Mouse (Mus musculus) megakaryocyte, embryonic 14.5 days (primary cell): ENCODE measurements at regions not wholly inside any gene's neighbourhood (a gene's known extent, or its start where the extent isn't known, plus 50 kb on each side); places are given as distances from the start of the nearest gene placed in this dataset.

Experiments used
- FLI1 ChIP-seq: IDR thresholded peaks from 2 replicates; pipeline ENCODE4 v1.6.1; 2012; ENCODE audit warnings: low read length, inconsistent platforms, mixed read lengths
- GATA1 ChIP-seq: IDR thresholded peaks from 3 replicates; pipeline ENCODE4 v1.6.1; 2012; ENCODE audit warnings: mixed read lengths, low read length, inconsistent platforms, borderline replicate concordance

DNA sequence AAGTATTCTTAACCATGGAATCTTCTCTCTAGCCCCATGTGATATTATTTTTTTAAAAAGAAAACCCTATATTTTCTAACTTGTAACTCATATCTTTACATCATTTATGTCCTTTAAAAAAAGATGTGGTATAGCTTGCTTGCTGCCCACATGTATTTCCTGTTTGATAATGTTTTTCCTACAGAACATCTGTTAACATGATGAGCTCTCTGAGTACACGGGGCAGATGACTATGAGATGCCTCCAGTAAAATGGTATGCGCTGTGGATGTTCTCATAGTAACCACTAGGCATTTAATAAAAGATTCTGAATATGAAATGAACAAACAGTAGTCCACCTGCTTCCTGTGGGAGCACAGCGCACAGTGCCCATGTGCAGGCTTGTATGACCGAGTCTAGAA, 101.3 kb upstream of the Gm5148 start:
- no peak for TF ChIP-seq GATA1
- no peak for TF ChIP-seq FLI1
